Mouse (Mus musculus) erythroblast, adult 5-6 weeks (primary cell): Measurements from ENCODE around the gene Chd9. TPM values are rescaled to one million over a fixed set of nuclear protein-coding genes. Genes with fewer than 3 reads are reported as not detected.

ENCODE experiments used
- ATAC-seq: replicated peaks from 2 replicates; pipeline ENCODE4 v1.8.0; 2016; ENCODE audit warnings: moderate number of reproducible peaks, mild to moderate bottlenecking, moderate TSS enrichment, inconsistent platforms; ENCODE audit not compliant: poor library complexity, low FRiP score, severe bottlenecking
- total RNA-seq, 2 experiments: library from RNA; stranded (forward) in 1 of 2; stranded (reverse) in 1 of 2; fragments of 150-400 nt in 1 of 2; fragments of 200-764, 138-1000 nt in 1 of 2; gene quantifications; 2 replicates each; pipeline versions ENCODE4 v1.2.3 to v1.2.4; 2015 to 2017; ENCODE audit warnings: low replicate concordance in 2 of 2

The Chd9 gene
- total RNA-seq, 2 experiments from 2014 or later = 47.5 to 49.6 TPM

DNA sequence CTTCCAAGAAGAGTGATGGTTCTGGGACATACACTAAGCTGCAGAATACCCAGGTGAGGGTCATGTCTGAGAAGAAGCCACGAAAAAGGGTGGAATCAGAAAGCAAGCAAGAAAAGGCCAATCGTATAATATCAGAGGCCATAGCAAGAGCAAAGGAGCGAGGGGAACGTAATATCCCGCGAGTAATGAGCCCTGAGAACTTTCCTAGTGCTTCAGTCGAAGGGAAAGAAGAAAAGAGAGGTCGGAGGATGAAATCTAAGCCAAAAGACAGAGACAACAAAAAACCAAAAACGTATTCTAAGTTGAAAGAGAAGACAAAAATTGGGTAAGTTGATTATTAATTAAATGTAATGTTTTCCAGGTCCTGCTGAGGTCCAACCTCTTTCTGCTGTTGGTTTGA, 128.2 kb downstream of the Chd9 start:
- ATAC-seq = peak; percentile 33

DNA sequence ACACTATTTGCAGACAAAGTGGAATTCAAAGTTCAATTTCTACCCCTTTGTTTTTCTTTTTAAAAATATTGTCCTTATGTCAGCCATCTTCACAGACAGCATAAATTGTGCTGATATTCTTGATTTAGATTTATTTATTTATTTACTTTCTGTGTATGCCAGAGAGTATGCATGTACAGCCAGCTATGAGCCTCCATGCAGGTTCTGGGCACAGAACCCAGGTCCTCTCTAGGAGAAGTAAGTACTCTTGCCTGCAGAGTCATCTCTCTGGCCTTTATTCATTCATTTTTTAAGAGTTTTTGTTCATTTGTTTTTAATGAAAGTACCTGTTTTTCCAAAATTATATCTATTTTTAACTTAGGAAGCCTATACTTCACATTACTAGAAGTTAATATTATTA, 129.6 kb downstream of the Chd9 start:
- ATAC-seq = no peak

DNA sequence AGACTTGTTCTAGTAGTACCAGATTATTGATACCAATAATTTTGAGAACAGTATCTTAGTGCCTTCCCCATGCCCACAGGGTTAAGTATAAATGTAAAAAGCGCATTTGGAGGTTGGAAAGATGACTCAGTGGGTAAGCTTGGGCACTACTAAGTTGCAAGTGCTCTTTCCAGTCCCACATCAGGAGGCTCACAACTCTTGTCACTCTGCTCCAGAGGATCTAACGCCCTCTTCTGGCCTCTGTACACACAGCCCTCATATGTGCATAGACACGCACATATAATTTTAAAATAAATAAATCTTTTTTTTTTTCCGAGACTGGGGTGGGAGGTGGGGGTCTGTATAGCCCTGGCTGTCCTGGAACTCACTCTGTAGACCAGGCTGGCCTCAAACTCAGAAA, 131.6 kb downstream of the Chd9 start:
- ATAC-seq = no peak

DNA sequence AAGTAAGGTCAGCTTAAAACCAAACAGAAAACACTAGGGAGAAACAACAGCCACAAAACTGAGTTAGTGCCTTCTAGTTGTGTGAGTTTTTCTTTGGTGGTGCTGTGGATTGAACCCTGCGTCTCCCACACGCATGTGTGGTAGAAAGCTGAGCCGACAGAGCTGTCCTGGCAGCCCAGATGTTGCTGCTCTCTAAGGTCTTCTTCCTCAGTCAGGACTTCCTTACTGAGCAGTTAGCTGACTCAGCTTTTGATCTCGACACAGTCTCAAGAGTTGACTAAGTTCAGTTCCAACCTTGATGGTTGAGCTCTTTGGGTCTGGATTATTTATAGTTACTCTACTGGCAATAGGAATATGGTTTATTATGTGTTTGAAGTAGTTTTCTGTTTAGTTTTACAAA, 133.5 kb downstream of the Chd9 start:
- ATAC-seq = 0 out of 2 replicates have a peak, but pooled peaks have one; percentile 51

DNA sequence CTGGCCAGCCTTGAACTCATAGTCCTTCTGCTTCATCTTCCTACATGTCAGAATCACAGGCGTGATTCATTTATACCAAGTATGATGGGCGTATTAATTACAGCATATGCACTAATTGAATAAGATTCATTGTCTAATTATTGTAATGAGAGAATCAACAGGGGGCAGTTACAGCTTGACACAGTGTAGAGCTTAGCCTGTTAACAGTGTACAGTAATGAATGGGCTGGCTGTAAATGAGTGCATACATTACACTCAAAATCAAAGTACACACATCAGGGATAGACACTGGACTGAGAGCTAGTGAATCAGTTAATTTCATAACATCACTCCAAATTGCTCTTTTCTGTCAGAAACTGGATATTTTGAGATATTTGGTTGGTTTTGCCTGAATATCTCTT, 135.9 kb downstream of the Chd9 start:
- ATAC-seq = no peak

- ATAC-seq = no peak
Observed at GRCm38 (mm10) chr8:90965467-90966170, 137.5 kb downstream of the Chd9 start.

DNA sequence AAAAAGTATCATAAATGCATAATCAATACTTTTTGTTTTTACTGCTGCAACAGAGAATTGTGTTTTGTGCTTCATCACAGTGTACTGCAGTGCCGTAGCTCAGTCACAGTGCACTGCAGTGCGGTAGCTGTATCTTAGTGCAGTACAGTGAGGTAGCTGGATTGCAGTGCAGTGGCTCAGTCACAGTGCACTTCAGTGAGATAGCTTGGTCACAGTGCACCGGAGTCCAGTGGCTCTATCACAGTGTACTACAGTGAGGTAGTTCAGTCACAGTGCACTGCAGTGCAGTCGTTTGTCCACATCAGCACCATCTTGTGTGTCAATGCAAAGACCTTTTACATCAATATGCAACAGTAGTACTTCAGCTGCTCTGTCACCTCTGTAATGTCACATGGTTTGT, 140.2 kb downstream of the Chd9 start:
- no peak for ATAC-seq

DNA sequence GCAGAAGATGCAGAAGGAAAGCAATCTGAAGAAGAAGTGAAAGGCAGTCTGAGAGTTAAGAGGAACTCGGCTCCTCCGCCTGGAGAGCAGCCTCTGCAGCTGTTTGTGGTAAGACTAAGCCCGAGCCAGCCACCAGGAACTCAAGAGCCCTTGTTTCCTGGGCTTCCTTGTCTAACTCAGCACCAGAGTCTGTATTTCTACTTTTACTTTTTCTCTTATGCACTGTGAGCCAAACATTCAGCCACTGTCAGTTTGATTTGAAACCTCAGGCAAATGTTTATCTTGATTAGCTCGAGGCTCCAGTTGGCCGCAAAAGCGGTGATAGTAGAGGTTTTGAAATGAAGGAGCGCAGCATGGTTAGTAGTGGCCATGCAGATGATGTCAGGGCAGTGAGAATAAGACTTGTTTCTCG, 148.8 kb downstream of the Chd9 start:
- no peak for ATAC-seq

GRCm38 (mm10) chr8:90978720-90979119, 150.6 kb downstream of the Chd9 start:
- no peak for ATAC-seq

GRCm38 (mm10) chr8:90979295-90979694, 151.1 kb downstream of the Chd9 start:
- no peak for ATAC-seq

DNA sequence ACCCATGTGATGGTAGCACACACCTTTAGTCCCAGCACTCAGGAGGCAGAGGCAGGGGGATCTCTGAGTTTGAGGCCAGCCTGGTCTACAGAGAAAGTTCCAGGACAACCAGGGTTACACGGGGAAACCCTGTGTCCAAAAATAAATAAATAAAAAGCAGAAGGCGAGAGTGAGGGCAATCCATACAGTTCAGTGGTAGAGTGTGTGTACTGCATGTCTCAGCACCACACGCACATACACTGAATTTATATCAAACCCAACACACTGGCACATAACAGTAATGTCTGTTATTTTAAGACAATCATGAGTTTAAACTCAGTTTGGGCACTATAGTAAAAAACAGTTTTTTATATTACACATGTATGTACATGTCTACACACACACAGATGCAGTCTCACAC, 153.9 kb downstream of the Chd9 start:
- ATAC-seq = no peak

- peak; percentile 69; the same call in 1 of the 2 replicates for ATAC-seq
Observed at GRCm38 (mm10) chr8:91019726-91020125, 191.6 kb downstream of the Chd9 start.

DNA sequence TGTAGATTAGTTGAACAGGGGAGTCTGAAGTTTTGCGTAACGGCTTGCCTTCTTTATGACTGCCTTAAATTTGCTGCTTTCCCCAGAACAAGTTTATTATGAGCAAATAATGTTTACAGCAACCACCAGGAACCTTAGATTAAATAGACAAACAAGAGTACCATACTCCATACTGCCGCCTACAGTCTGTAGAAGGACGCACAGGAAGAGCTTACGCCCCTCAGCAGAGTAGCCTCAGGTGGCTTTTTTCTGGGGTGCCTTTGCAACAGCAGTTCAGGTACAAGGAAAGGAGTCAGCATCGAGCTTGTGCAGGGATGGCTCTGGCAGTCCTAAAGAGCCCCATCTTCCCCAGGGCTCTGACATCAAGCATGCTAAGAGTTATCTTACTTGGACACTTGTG, 206.3 kb downstream of the Chd9 start:
- 0 out of 2 replicates have a peak, but pooled peaks have one; percentile 51 for ATAC-seq

DNA sequence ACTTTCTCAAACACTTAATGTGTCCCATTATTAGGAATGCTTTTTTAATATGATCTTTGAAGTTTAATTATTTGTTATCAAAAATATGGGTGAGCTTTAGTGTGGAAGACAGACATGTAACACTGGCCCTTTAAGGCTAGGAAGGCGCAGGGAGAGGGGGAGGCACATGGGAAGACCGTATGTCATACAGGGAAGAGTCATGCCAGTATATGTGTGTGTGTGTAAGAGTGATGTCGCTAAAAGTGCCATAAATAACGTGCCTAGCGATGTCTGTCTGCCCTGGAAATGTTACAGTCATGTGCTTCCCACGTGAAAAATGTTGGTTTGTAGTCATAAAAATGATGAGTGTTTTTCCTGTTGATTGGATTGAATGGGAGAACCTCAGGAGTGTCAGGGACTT, 208.8 kb downstream of the Chd9 start:
- ATAC-seq = no peak

DNA sequence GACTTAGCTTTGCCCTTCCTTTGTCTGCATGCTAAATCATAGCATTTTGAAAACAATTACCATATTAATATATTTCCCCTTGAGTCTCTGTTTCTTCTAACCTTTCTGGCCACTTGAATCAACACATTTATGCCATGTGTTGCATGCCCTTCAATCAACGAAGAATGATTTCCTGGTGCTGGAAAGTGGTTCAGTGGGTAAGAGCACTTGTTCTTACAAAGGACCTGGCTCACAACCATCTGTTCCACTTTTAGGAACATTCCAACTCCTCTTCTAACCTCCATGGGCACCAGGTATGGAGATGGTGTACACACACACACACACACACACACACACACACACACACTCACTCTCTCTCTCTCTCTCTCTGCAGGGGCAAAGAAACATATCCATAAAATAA, 210.5 kb downstream of the Chd9 start:
- no peak for ATAC-seq

DNA sequence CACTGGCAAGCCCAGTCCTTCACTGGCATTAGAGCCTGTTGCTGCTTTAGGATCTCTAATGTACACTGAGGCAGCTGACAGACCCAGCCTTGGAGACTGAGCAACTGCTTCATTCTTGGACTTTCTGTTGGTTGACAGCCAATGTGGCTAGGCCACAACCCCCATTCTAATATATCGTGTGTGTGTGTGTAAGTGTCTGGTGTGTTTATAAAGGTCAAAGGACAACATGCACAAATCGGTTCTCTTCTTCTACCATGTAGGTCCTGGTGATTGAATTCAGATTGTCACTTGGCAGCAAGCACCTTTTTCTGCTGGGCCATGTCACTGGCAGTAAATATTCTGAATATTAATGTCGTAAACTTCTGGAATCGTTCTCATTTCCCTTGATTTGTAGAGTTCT, 218.2 kb downstream of the Chd9 start:
- no peak for ATAC-seq

GRCm38 (mm10) chr8:91051037-91051436, 222.9 kb downstream of the Chd9 start:
- ATAC-seq = no peak

DNA sequence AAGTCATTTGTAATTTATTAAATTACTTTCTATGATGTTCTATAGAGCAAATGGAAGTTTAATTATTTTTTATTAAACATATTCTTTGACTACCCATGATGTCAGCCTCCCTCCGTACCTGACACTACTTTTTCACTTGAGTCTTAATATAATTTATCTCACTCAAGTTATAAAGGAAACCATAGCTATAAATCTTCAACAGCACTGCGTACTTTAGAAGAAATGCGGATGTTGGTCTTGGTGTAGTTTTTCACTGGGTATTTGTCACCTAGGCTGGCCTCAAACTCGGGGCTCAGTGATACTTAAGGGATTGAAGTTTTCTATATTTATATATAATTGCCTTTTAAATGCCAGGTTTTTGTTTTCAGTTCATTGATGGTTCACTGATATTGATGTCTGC, 226.3 kb downstream of the Chd9 start:
- no peak for ATAC-seq

DNA sequence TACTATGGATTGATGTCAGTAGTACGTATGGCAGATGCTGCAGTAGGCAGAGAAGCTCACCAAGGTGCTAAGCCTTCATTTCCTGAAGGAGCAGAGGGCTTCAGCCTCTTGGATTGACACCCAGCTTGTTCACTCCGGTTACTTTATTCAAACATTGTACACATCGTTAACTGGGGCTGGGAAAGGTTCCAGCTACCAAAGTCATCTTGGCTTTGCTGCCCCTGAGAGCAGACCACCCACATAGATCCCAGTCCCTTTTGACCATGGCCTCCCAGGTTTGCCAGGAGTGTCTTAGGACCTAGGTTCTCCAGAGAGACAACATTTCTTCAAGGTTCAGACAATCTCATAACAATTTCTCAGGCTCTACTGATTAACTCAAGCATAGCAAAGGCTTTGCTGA, 228.7 kb downstream of the Chd9 start:
- ATAC-seq = no peak

- ATAC-seq = no peak
Observed at GRCm38 (mm10) chr8:91059086-91059578, 231.0 kb downstream of the Chd9 start.

GRCm38 (mm10) chr8:91059884-91060510, 231.8 kb downstream of the Chd9 start:
- no peak for ATAC-seq
